Mouse (Mus musculus) hindbrain, embryonic 11.5 days (tissue): Measurements from ENCODE around the gene Lrg1. TPM values are rescaled to one million over a fixed set of nuclear protein-coding genes. Genes with fewer than 3 reads are reported as not detected.

Experiments
- ATAC-seq: fragments of 200-750 bp; cut with Nextera tagmentation; 2 replicates; pipeline ENCODE4 v1.8.0; 2017; ENCODE audit warnings: mild to moderate bottlenecking, moderate TSS enrichment, moderate library complexity; ENCODE audit not compliant: low FRiP score
- DNase-seq: peaks from one replicate; pipeline ENCODE4 v3.0.0-alpha.2; 2015; ENCODE audit warnings: low spot score
- H3K27ac ChIP-seq: fragments of 300-500 bp; sonication (generic); 2 replicates; pipeline ENCODE4 v1.5.1; 2014; ENCODE audit warnings: mild to moderate bottlenecking, low read depth, low read length
- H3K27me3 ChIP-seq: fragments of 300-500 bp; sonication (generic); 2 replicates; pipeline ENCODE4 v1.6.1; 2014; ENCODE audit warnings: mild to moderate bottlenecking, low read length, moderate library complexity, mixed read lengths; ENCODE audit not compliant: control insufficient read depth, insufficient read depth
- H3K36me3 ChIP-seq: fragments of 300-500 bp; sonication (generic); 2 replicates; pipeline ENCODE4 v1.6.1; 2014; ENCODE audit warnings: mild to moderate bottlenecking, low read length, moderate library complexity, mixed read lengths; ENCODE audit not compliant: control insufficient read depth, insufficient read depth
- H3K4me1 ChIP-seq: fragments of 300-500 bp; sonication (generic); replicated peaks from 2 replicates; pipeline ENCODE4 v1.6.1; 2014; ENCODE audit warnings: low read length, mixed read lengths; ENCODE audit not compliant: control insufficient read depth, insufficient read depth
- H3K4me2 ChIP-seq: fragments of 300-500 bp; sonication (generic); replicated peaks from 2 replicates; pipeline ENCODE4 v1.6.1; 2014; ENCODE audit warnings: mild to moderate bottlenecking, low read depth, low read length
- H3K4me3 ChIP-seq: fragments of 300-500 bp; sonication (generic); 2 replicates; pipeline ENCODE4 v1.5.1; 2014; ENCODE audit warnings: low read depth, low read length
- H3K9ac ChIP-seq: fragments of 300-500 bp; sonication (generic); 2 replicates; pipeline ENCODE4 v1.6.1; 2014; ENCODE audit warnings: low read depth, low read length
- H3K9me3 ChIP-seq: fragments of 300-500 bp; sonication (generic); 2 replicates; pipeline ENCODE4 v1.6.1; 2016; ENCODE audit warnings: low read length; ENCODE audit not compliant: control insufficient read depth
- WGBS: fragments of 180-500 bp; shearing (Covaris S2); extraction: QIAGEN DNeasy Blood & Tissue Kit; methylation state at CpG from one replicate; pipeline ENCODE4 v1.1.7; 2014; 5-methylcytosine and 5-hydroxymethylcytosine counted together
- polyA plus RNA-seq: library from polyadenylated mRNA; unstranded; fragments of >200 nt; fragmentation: Nextera tagmentation; extraction: Ambion mirVana; gene quantifications from 2 replicates; pipeline ENCODE4 v1.2.1, GENCODE M21; 2014

Lrg1 gene
- polyA plus RNA-seq, 1 experiment from 2014 or later: not detected

DNA sequence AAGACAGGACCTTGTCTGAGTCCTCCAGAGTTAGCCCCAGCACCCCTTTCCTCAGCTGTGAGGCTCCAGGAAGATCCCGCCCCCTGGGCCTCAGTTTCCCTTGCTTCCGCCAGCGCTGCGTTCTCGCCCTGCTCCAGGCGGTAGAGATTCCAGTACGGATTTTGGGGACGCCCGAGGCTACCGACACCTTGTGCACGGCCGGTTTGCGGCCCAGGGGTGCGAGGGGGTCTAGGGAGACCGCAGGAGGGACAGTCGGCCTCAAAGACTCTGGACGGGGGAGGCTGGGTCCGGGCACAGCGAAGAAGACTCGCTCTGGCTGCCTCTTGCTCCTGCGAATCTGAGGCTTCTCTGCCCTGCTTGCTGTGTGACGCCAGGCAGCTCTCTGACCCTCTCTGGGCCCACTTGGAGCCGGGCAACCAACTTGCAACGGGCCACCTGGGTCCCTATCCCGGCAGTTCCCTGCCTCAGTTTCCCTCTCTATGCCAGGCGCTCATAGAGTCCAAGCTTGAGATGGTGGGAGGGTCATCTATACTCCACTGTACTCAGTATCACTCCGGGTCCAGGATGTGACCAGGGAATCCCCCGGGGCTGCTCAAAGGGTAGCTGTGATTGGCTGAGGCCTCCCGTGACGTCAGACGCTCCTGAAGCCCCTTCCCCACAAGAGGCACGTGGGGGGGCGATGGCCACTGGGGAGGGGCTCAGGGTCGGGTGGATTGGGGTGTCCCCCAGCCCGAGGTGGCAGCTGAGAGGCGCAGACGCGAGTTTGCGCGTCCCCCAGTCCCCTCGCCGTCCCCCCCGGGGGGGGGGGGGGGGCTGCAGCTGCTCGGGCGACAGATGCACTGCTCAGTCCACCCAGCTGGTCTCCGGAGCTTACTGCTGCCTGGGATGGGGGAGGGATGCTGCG is 20.2 kb upstream of the Lrg1 start:
- DNase-seq: peak; percentile 79
- Histone ChIP-seq H3K9ac (peak overlapping the region; percentile 54), H3K9me3 (no peaks in the 10 kb centered on the region), H3K27ac (peak overlapping the region; percentile 33; the same call in 1 of the 2 replicates), H3K4me2 (peak overlapping the region; percentile 57), H3K27me3 (peaks cover 40% of the 10 kb centered on the region), H3K4me1 (peaks cover 13% of the 10 kb centered on the region), H3K36me3 (no peaks in the 10 kb centered on the region), H3K4me3 (peak overlapping the region; percentile 36)
- peak; percentile 79 for ATAC-seq
- under 1% methylated on average over 40 of the region's 47 CpGs for WGBS

DNA sequence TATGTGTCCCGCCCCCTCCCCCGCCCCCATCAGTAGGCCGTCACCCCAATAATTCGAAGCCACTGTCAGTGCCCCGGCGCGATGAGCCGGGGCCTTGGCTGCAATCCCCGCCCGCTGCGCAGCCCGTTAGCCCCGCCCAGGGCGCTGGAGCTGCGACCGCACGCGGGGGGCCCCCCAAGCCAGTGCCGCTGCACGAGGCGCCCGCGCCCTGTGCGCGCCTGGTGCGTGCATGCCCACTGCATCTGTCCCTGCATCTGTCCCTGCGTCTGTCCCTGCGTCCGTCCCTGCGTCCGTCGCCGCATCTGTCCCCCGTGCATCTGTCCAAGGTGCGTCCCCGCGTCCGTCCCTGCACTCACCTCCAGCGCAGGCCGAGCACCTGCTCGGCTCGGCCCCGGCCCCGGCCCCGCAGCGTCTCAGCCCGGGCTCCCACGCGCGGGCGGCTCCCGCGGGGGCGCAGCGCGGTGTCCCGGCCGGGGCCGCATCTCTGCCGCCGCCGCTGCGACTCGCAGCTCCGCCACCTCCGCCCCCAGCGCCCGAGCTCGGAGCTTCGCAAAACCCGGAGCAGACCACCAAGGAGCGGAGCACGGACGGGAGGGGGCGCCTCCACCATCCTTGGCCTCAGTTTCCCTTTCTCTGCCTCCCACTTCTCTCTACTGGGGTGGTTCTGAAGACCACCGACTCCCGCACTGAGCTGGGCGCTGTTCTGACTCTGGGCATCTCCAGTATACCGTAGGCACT is 18.2 kb upstream of the Lrg1 start, which contains the start of gene Sema6b:
TSS of gene Sema6b (minus strand) at position 486 of the 738 bp plus-strand sequence.
- no peaks in the 10 kb centered on the region for H3K9me3 ChIP-seq
- peaks cover 37% of the 10 kb centered on the region for H3K27me3 ChIP-seq
- DNase-seq: peak; percentile 85
- peak within 1 kb of the TSS; percentile 74 for H3K27ac ChIP-seq
- peak; percentile 25 for ATAC-seq
- H3K4me3 ChIP-seq: peak within 1 kb of the TSS; percentile 79
- H3K36me3 ChIP-seq: no peaks in the 10 kb centered on the region
- under 1% methylated on average over 66 of the region's 79 CpGs for WGBS
- H3K4me1 ChIP-seq: peaks cover 13% of the 10 kb centered on the region
- H3K4me2 ChIP-seq: peak within 1 kb of the TSS; percentile 93
- peak within 1 kb of the TSS; percentile 64 for H3K9ac ChIP-seq

DNA sequence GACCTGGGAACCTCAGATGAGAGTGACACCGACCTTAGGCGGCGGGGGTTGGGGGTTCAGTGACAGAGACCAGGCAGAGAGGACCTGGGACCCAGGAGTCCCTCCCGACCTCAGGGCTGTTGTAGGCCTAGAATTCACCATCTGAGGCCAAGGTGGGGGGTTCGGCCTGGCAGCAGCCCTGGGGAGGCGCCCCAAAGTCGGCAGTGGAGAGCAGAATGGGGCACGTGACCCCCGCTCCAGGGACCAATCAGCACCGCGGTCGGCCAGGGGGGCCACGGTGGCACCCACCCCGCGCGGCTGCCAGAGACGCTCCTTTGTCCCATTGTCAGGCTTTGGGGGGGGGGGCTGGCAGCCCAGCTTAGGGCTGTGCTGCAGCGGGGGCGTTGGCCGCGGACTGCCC is 17.6 kb upstream of the Lrg1 start:
- Histone ChIP-seq H3K4me3 (peak overlapping the region; percentile 79), H3K9me3 (no peaks in the 10 kb centered on the region), H3K36me3 (no peaks in the 10 kb centered on the region), H3K27me3 (peaks cover 37% of the 10 kb centered on the region), H3K27ac (0 out of 2 replicates have a peak overlapping the region, but pooled peaks have one; percentile 10), H3K4me2 (peak overlapping the region; percentile 93), H3K4me1 (peaks cover 15% of the 10 kb centered on the region), H3K9ac (peak overlapping the region; percentile 64)
- DNase-seq (no peak), ATAC-seq (peak; percentile 1; the same call in 1 of the 2 replicates)
- 7% methylated on average over 16 of the region's 21 CpGs for WGBS

DNA sequence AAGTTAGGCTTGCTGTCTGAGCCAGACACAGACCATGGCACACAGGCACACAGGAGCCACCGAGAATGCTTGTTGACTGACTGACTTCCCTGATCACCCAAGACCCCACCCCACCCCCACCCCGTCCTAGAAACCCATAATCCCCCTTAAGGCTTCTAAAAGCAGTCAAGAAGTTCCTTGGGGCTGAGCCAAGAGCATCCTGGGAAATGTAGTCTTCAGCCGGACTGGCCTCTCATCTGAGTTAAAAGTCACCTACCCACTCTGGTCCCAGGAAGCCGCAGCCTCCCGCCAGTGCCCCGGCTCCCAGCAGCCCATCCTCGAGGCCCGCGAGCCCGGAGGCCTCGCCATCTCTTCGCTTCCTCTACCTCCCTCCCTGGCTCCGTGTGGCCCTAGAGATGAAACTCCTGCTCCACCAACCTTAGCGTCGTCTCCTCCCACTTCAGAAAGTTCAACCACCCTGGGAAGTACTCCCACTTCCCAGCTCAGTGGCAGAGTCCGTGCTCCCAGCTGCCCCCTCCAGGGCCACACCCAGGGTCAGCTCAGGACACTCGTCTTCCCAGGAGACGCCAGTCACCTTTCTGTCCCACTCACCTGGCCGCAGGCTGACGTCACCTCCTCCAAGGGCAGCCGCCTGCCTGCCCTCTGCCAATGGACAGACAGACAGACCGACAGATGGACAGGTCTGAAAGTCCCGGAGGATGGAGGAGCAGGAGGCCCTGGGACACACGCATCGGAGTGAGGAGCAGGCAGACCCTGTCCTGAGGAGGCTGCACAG is 16.2 kb upstream of the Lrg1 start:
- Histone ChIP-seq H3K27ac (no peak overlapping the region), H3K9ac (no peak overlapping the region), H3K36me3 (no peaks in the 10 kb centered on the region), H3K27me3 (peaks cover 35% of the 10 kb centered on the region), H3K9me3 (no peaks in the 10 kb centered on the region), H3K4me3 (peak overlapping the region; percentile 18), H3K4me1 (peaks cover 15% of the 10 kb centered on the region), H3K4me2 (peak overlapping the region; percentile 93)
- ATAC-seq: no peak
- 14% methylated on average over 25 of the region's 25 CpGs for WGBS
- no peak for DNase-seq

DNA sequence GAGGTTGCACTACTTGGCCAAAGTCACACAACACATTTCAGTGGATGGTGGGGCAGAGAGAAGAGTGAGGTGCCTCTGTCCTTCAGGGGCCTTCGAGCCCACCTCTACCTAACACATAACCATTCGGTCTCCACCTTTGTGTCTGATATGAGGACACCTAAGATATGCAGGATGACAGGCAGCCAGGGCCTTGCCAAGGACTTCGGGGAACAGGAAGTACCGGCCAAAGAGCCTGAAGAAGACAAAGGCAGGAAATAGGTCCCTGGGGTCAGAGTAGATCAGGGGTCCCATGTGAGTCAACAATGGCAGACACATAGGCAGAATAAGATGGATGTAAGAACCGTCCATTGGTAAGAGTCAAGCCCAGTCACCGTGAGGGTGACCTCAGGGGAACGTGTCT is 14.8 kb upstream of the Lrg1 start:
- Histone ChIP-seq H3K27me3 (peaks cover 33% of the 10 kb centered on the region), H3K9me3 (no peaks in the 10 kb centered on the region), H3K9ac (no peak overlapping the region), H3K4me2 (no peak overlapping the region), H3K4me1 (peaks cover 6% of the 10 kb centered on the region), H3K27ac (no peak overlapping the region), H3K4me3 (no peak overlapping the region), H3K36me3 (no peaks in the 10 kb centered on the region)
- ATAC-seq: no peak
- WGBS: 85% methylated on average over 7 of the region's 7 CpGs
- DNase-seq: no peak

DNA sequence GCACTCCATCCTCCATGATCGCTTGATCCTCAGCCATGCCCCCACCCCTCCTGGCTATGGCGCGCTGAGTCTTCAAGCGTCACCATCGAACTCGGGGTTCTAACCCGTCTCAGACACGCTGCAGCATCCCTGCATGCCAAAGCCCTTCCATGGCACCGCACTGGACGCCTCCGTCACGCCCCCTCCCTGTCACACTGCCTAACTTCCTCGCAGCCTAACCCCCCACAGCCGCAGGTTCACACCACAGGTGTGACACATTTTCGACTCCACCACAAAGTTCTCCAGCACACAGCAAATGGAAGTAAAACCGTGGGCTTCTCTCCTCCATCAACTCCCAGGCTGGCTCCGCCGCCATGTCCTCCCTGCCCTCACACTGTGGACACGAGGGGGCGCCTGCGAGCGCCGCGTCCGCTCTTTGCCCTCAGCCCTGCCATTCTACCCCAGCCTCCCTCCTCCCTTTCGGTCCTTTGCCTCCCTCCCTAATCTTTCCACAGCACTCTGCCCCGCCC is 12.7 kb upstream of the Lrg1 start:
- Histone ChIP-seq H3K27me3 (peaks cover 15% of the 10 kb centered on the region), H3K36me3 (no peaks in the 10 kb centered on the region), H3K9ac (0 out of 2 replicates have a peak overlapping the region, but pooled peaks have one; percentile 17), H3K4me3 (0 out of 2 replicates have a peak overlapping the region, but pooled peaks have one; percentile 10), H3K27ac (no peak overlapping the region), H3K4me2 (peak overlapping the region; percentile 39), H3K9me3 (no peaks in the 10 kb centered on the region), H3K4me1 (peaks cover 5% of the 10 kb centered on the region)
- ATAC-seq: 0 out of 2 replicates have a peak, but pooled peaks have one; percentile 10
- DNase-seq: peak; percentile 80
- under 1% methylated on average over 27 of the region's 27 CpGs for WGBS

DNA sequence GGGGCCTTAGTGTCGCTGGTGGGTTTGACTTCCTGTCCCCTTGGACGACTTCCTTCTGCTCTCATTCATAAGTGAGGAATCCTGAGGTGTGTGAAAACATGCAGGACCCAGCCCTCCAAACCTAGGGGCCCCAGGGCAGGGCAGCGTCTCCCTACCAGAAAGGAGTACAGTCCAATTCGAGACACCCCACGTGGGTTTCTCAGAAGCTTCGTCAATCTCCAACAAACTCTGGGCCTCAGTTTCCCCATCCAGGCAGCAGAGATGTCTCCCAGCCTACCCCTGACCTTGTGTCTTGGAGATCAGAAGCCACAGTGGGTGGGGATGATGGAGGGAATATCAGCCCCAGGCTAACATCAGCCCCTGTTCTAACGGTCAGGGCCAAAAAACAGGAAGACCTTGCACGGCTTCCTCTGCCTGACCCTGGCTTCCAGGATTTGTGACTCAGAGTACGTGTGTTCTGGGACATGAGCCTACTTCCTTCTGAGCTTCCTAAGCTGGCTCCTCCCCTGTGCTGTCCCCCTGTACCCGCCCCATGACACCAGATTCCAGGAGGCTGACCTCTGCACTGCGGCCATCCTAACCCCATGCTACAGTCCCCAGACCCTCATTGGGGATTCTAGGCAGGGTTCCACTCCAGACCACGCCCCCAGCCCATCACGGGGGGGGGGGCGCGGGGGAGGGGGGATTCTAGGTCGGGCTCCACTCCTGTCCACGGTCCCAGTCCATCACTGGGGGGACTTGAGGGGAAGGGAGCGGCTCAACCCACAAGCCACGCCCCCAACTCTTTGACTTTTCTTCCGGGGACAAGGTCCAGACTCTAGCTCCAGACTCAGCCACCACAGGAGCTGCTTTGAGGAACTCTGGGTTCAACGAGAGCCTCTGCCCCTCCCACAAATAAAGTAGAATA is 11.9 kb upstream of the Lrg1 start:
- ATAC-seq: peak; percentile 67

More for the DNA sequence above, 11.9 kb upstream of the Lrg1 start:
- DNase-seq: peak; percentile 34
- H3K27ac ChIP-seq: no peak overlapping the region
- peaks cover 5% of the 10 kb centered on the region for H3K4me1 ChIP-seq
- no peaks in the 10 kb centered on the region for H3K36me3 ChIP-seq
- peak overlapping the region; percentile 39; the same call in 1 of the 2 replicates for H3K4me2 ChIP-seq
- no peak overlapping the region for H3K9ac ChIP-seq
- WGBS: 18% methylated on average over 18 of the region's 21 CpGs
- H3K27me3 ChIP-seq: peaks cover 8% of the 10 kb centered on the region
- no peak overlapping the region for H3K4me3 ChIP-seq
- H3K9me3 ChIP-seq: no peaks in the 10 kb centered on the region
